Mouse (Mus musculus): ENCODE data around the gene Tmem237. TPM values are rescaled to one million over a fixed set of nuclear protein-coding genes. Genes with fewer than 3 reads are reported as not detected.

The Tmem237 gene
- polyA plus RNA-seq, 1 experiment from 2014 or later, result 59.4 TPM

- Histone ChIP-seq H3K36me3 (ENCODE audit: control insufficient read depth, insufficient read depth, low read length) (no peaks in the 10 kb centered on the region), H3K4me2 (no peak overlapping the region), H3K4me3 (ENCODE audit: low read depth, low read length) (no peak overlapping the region), H3K27ac (ENCODE audit: low read depth, low read length) (no peak overlapping the region), H3K27me3 (ENCODE audit: control insufficient read depth, insufficient read depth, low read length) (no peaks in the 10 kb centered on the region), H3K4me1 (ENCODE audit: control insufficient read depth, insufficient read depth, low read length) (no peaks in the 10 kb centered on the region), H3K9me3 (ENCODE audit: control insufficient read depth, low read length) (no peaks in the 10 kb centered on the region), H3K9ac (ENCODE audit: low read length) (no peak overlapping the region)
- ATAC-seq (ENCODE audit: low FRiP score) (no peak), DNase-seq (ENCODE audit: low spot score, missing footprints) (no peak)
- WGBS, result 74% methylated on average over 7 of the region's 7 CpGs
These were observed 8.7 kb upstream of the Tmem237 start for GRCm38 (mm10) chr1:59128879-59129278.

- Histone ChIP-seq H3K9ac (ENCODE audit: low read length) (no peak overlapping the region), H3K27ac (ENCODE audit: low read depth, low read length) (no peak overlapping the region), H3K36me3 (ENCODE audit: control insufficient read depth, insufficient read depth, low read length) (no peaks in the 10 kb centered on the region), H3K9me3 (ENCODE audit: control insufficient read depth, low read length) (no peaks in the 10 kb centered on the region), H3K4me2 (no peak overlapping the region), H3K4me1 (ENCODE audit: control insufficient read depth, insufficient read depth, low read length) (no peaks in the 10 kb centered on the region), H3K4me3 (ENCODE audit: low read depth, low read length) (no peak overlapping the region), H3K27me3 (ENCODE audit: control insufficient read depth, insufficient read depth, low read length) (no peaks in the 10 kb centered on the region)
- WGBS, result 71% methylated on average over 5 of the region's 5 CpGs
- no peak for ATAC-seq (ENCODE audit: low FRiP score)
- no peak for DNase-seq (ENCODE audit: low spot score, missing footprints)
These were observed 5.3 kb upstream of the Tmem237 start for GRCm38 (mm10) chr1:59125558-59125957.

- Histone ChIP-seq H3K27ac (ENCODE audit: low read depth, low read length) (no peak overlapping the region), H3K4me1 (ENCODE audit: control insufficient read depth, insufficient read depth, low read length) (no peaks in the 10 kb centered on the region), H3K9me3 (ENCODE audit: control insufficient read depth, low read length) (no peaks in the 10 kb centered on the region), H3K4me2 (no peak overlapping the region), H3K27me3 (ENCODE audit: control insufficient read depth, insufficient read depth, low read length) (no peaks in the 10 kb centered on the region), H3K4me3 (ENCODE audit: low read depth, low read length) (no peak overlapping the region), H3K36me3 (ENCODE audit: control insufficient read depth, insufficient read depth, low read length) (peaks cover 8% of the 10 kb centered on the region), H3K9ac (ENCODE audit: low read length) (no peak overlapping the region)
- ATAC-seq (ENCODE audit: low FRiP score) (no peak), DNase-seq (ENCODE audit: low spot score, missing footprints) (no peak)
- 91% methylated on average over 8 of the region's 8 CpGs for WGBS
These were observed 9.7 kb downstream of the Tmem237 start for GRCm38 (mm10) chr1:59110524-59110923.

GRCm38 (mm10) chr1:59102071-59102470 is 18.1 kb downstream of the Tmem237 start:
- no peaks in the 10 kb centered on the region for H3K4me1 ChIP-seq (ENCODE audit: control insufficient read depth, insufficient read depth, low read length)
- no peak for DNase-seq (ENCODE audit: low spot score, missing footprints)
- H3K9ac ChIP-seq (ENCODE audit: low read length), result no peak overlapping the region
- no peak overlapping the region for H3K4me2 ChIP-seq
- WGBS, result 96% methylated on average over 6 of the region's 6 CpGs
- no peaks in the 10 kb centered on the region for H3K27me3 ChIP-seq (ENCODE audit: control insufficient read depth, insufficient read depth, low read length)
- no peak for ATAC-seq (ENCODE audit: low FRiP score)
- peaks cover 7% of the 10 kb centered on the region for H3K36me3 ChIP-seq (ENCODE audit: control insufficient read depth, insufficient read depth, low read length)
- H3K4me3 ChIP-seq (ENCODE audit: low read depth, low read length), result no peak overlapping the region
- no peaks in the 10 kb centered on the region for H3K9me3 ChIP-seq (ENCODE audit: control insufficient read depth, low read length)
- H3K27ac ChIP-seq (ENCODE audit: low read depth, low read length), result no peak overlapping the region

GRCm38 (mm10) chr1:59101020-59101419 is 19.2 kb downstream of the Tmem237 start:
- Histone ChIP-seq H3K4me1 (ENCODE audit: control insufficient read depth, insufficient read depth, low read length) (no peaks in the 10 kb centered on the region), H3K4me3 (ENCODE audit: low read depth, low read length) (no peak overlapping the region), H3K27me3 (ENCODE audit: control insufficient read depth, insufficient read depth, low read length) (no peaks in the 10 kb centered on the region), H3K9ac (ENCODE audit: low read length) (no peak overlapping the region), H3K4me2 (no peak overlapping the region), H3K27ac (ENCODE audit: low read depth, low read length) (no peak overlapping the region), H3K9me3 (ENCODE audit: control insufficient read depth, low read length) (no peaks in the 10 kb centered on the region), H3K36me3 (ENCODE audit: control insufficient read depth, insufficient read depth, low read length) (peaks cover 6% of the 10 kb centered on the region)
- 91% methylated on average over 5 of the region's 5 CpGs for WGBS
- ATAC-seq (ENCODE audit: low FRiP score), result no peak
- DNase-seq (ENCODE audit: low spot score, missing footprints), result no peak

- Histone ChIP-seq H3K36me3 (ENCODE audit: control insufficient read depth, insufficient read depth, low read length) (no peaks in the 10 kb centered on the region; the same call in 1 of the 2 replicates), H3K4me1 (ENCODE audit: control insufficient read depth, insufficient read depth, low read length) (no peaks in the 10 kb centered on the region), H3K9ac (ENCODE audit: low read length) (no peak within 1 kb of the TSS), H3K4me2 (no peak within 1 kb of the TSS), H3K9me3 (ENCODE audit: control insufficient read depth, low read length) (no peaks in the 10 kb centered on the region), H3K27ac (ENCODE audit: low read depth, low read length) (no peak within 1 kb of the TSS), H3K4me3 (ENCODE audit: low read depth, low read length) (no peak within 1 kb of the TSS), H3K27me3 (ENCODE audit: control insufficient read depth, insufficient read depth, low read length) (no peaks in the 10 kb centered on the region)
- no peak for DNase-seq (ENCODE audit: low spot score, missing footprints)
- ATAC-seq (ENCODE audit: low FRiP score), result no peak
- WGBS, result 96% methylated on average over 19 of the region's 19 CpGs
These were observed 25.5 kb downstream of the Tmem237 start, which contains the start of gene C2cd6 for GRCm38 (mm10) chr1:59094705-59095104. Gene C2cd6, minus strand, starts transcription at chr1:59094900.

- no peak for DNase-seq (ENCODE audit: low spot score, missing footprints)
- Histone ChIP-seq H3K9ac (ENCODE audit: low read length) (no peak overlapping the region), H3K27me3 (ENCODE audit: control insufficient read depth, insufficient read depth, low read length) (no peaks in the 10 kb centered on the region), H3K36me3 (ENCODE audit: control insufficient read depth, insufficient read depth, low read length) (no peaks in the 10 kb centered on the region), H3K4me1 (ENCODE audit: control insufficient read depth, insufficient read depth, low read length) (no peaks in the 10 kb centered on the region), H3K4me3 (ENCODE audit: low read depth, low read length) (no peak overlapping the region), H3K27ac (ENCODE audit: low read depth, low read length) (no peak overlapping the region), H3K9me3 (ENCODE audit: control insufficient read depth, low read length) (no peaks in the 10 kb centered on the region), H3K4me2 (no peak overlapping the region)
- WGBS, result 35% methylated on average over 3 of the region's 3 CpGs
- ATAC-seq (ENCODE audit: low FRiP score), result no peak
These were observed 49.3 kb downstream of the Tmem237 start for GRCm38 (mm10) chr1:59070867-59071266.

- H3K27ac ChIP-seq (ENCODE audit: low read depth, low read length), result no peak overlapping the region
- no peak for ATAC-seq (ENCODE audit: low FRiP score)
- no peaks in the 10 kb centered on the region for H3K27me3 ChIP-seq (ENCODE audit: control insufficient read depth, insufficient read depth, low read length)
- H3K9me3 ChIP-seq (ENCODE audit: control insufficient read depth, low read length), result no peaks in the 10 kb centered on the region
- WGBS, result 10% methylated on average over 3 of the region's 3 CpGs
- no peak overlapping the region for H3K4me3 ChIP-seq (ENCODE audit: low read depth, low read length)
- no peak for DNase-seq (ENCODE audit: low spot score, missing footprints)
- H3K9ac ChIP-seq (ENCODE audit: low read length), result no peak overlapping the region
- H3K4me1 ChIP-seq (ENCODE audit: control insufficient read depth, insufficient read depth, low read length), result no peaks in the 10 kb centered on the region
- no peak overlapping the region for H3K4me2 ChIP-seq
- H3K36me3 ChIP-seq (ENCODE audit: control insufficient read depth, insufficient read depth, low read length), result no peaks in the 10 kb centered on the region
These were observed 52.2 kb downstream of the Tmem237 start for GRCm38 (mm10) chr1:59067976-59068375.

- no peaks in the 10 kb centered on the region for H3K36me3 ChIP-seq (ENCODE audit: control insufficient read depth, insufficient read depth, low read length)
- DNase-seq (ENCODE audit: low spot score, missing footprints) (no peak), ATAC-seq (ENCODE audit: low FRiP score) (no peak)
- H3K9me3 ChIP-seq (ENCODE audit: control insufficient read depth, low read length), result no peaks in the 10 kb centered on the region
- no peak overlapping the region for H3K27ac ChIP-seq (ENCODE audit: low read depth, low read length)
- no peaks in the 10 kb centered on the region for H3K27me3 ChIP-seq (ENCODE audit: control insufficient read depth, insufficient read depth, low read length)
- 48% methylated on average over 3 of the region's 3 CpGs for WGBS
- H3K9ac ChIP-seq (ENCODE audit: low read length), result no peak overlapping the region
- H3K4me1 ChIP-seq (ENCODE audit: control insufficient read depth, insufficient read depth, low read length), result no peaks in the 10 kb centered on the region
- no peak overlapping the region for H3K4me2 ChIP-seq
- no peak overlapping the region for H3K4me3 ChIP-seq (ENCODE audit: low read depth, low read length)
These were observed 56.5 kb downstream of the Tmem237 start for GRCm38 (mm10) chr1:59063697-59064096.

- no peaks in the 10 kb centered on the region for H3K36me3 ChIP-seq (ENCODE audit: control insufficient read depth, insufficient read depth, low read length)
- WGBS, result 74% methylated on average over 2 of the region's 2 CpGs
- no peak overlapping the region for H3K9ac ChIP-seq (ENCODE audit: low read length)
- no peak overlapping the region for H3K27ac ChIP-seq (ENCODE audit: low read depth, low read length)
- no peak overlapping the region for H3K4me3 ChIP-seq (ENCODE audit: low read depth, low read length)
- H3K4me2 ChIP-seq, result no peak overlapping the region
- no peaks in the 10 kb centered on the region for H3K9me3 ChIP-seq (ENCODE audit: control insufficient read depth, low read length)
- DNase-seq (ENCODE audit: low spot score, missing footprints), result no peak
- no peak for ATAC-seq (ENCODE audit: low FRiP score)
- no peaks in the 10 kb centered on the region for H3K27me3 ChIP-seq (ENCODE audit: control insufficient read depth, insufficient read depth, low read length)
- no peaks in the 10 kb centered on the region for H3K4me1 ChIP-seq (ENCODE audit: control insufficient read depth, insufficient read depth, low read length)
These were observed 63.3 kb downstream of the Tmem237 start for GRCm38 (mm10) chr1:59056955-59057354.
